Mouse (Mus musculus) midbrain, postnatal 0 days (tissue): ENCODE data around the gene Map3k3. TPM values are rescaled to one million over a fixed set of nuclear protein-coding genes. Genes with fewer than 3 reads are reported as not detected.

Source experiments
- ATAC-seq: fragments of 200-750 bp; cut with Nextera tagmentation; 2 replicates; pipeline ENCODE4 v1.8.0; 2017; ENCODE audit warnings: moderate number of reproducible peaks, mild to moderate bottlenecking, moderate TSS enrichment, moderate library complexity; ENCODE audit not compliant: low FRiP score
- DNase-seq: peaks from one replicate; pipeline ENCODE4 v3.0.0-alpha.2; 2015; ENCODE audit warnings: low spot score
- H3K27ac ChIP-seq: fragments of 300-500 bp; sonication (generic); 2 replicates; pipeline ENCODE4 v1.5.1; 2014; ENCODE audit warnings: low read depth, mild to moderate bottlenecking, low read length, mixed read lengths
- H3K27me3 ChIP-seq: fragments of 300-500 bp; sonication (generic); 2 replicates; pipeline ENCODE4 v1.6.1; 2014; ENCODE audit warnings: low read length, control low read depth, mixed read lengths; ENCODE audit not compliant: insufficient read depth
- H3K36me3 ChIP-seq: fragments of 300-500 bp; sonication (generic); 2 replicates; pipeline ENCODE4 v1.6.1; 2014; ENCODE audit warnings: low read length, control low read depth, mixed read lengths; ENCODE audit not compliant: insufficient read depth
- H3K4me1 ChIP-seq: fragments of 300-500 bp; sonication (generic); 2 replicates; pipeline ENCODE4 v1.6.1; 2014; ENCODE audit warnings: mild to moderate bottlenecking, control low read depth, antibody characterized with exemption, low read length, mixed read lengths; ENCODE audit not compliant: insufficient read depth
- H3K4me2 ChIP-seq: fragments of 300-500 bp; sonication (generic); 2 replicates; pipeline ENCODE4 v1.6.1; 2014; ENCODE audit warnings: low read depth, mild to moderate bottlenecking, low read length, mixed read lengths; ENCODE audit not compliant: poor library complexity, severe bottlenecking
- H3K4me3 ChIP-seq: fragments of 300-500 bp; sonication (generic); 2 replicates; pipeline ENCODE4 v1.5.1; 2014; ENCODE audit warnings: low read depth, mild to moderate bottlenecking, low read length, moderate library complexity
- H3K9ac ChIP-seq: fragments of 300-500 bp; sonication (generic); replicated peaks from 2 replicates; pipeline ENCODE4 v1.6.1; 2014; ENCODE audit warnings: mild to moderate bottlenecking, low read length, moderate library complexity, mixed read lengths; ENCODE audit not compliant: poor library complexity, severe bottlenecking
- H3K9me3 ChIP-seq: fragments of 300-500 bp; sonication (generic); 2 replicates; pipeline ENCODE4 v1.6.1; 2016; ENCODE audit warnings: low read length, control low read depth
- CTCF ChIP-seq: IDR thresholded peaks from 2 replicates; pipeline ENCODE4 v1.5.1; 2016; ENCODE audit warnings: antibody characterized with exemption, mild to moderate bottlenecking
- WGBS: fragments of 180-500 bp; shearing (Covaris S2); extraction: QIAGEN DNeasy Blood & Tissue Kit; methylation state at CpG from one replicate; pipeline ENCODE4 v1.1.7; 2014; 5-methylcytosine and 5-hydroxymethylcytosine counted together
- polyA plus RNA-seq: library from polyadenylated mRNA; unstranded; fragments of >200 nt; fragmentation: Nextera tagmentation; extraction: Ambion mirVana; gene quantifications from 2 replicates; pipeline ENCODE4 v1.2.1, GENCODE M21; 2015
- total RNA-seq: library from RNA; depleted of rRNA; stranded (reverse); fragments of >200 nt; gene quantifications from 2 replicates; pipeline ENCODE4 v1.2.3, GENCODE M21; 2014

Map3k3 gene
- total and polyA plus RNA-seq, 2 experiments from 2014 or later: 9.2 to 26.4 TPM

DNA sequence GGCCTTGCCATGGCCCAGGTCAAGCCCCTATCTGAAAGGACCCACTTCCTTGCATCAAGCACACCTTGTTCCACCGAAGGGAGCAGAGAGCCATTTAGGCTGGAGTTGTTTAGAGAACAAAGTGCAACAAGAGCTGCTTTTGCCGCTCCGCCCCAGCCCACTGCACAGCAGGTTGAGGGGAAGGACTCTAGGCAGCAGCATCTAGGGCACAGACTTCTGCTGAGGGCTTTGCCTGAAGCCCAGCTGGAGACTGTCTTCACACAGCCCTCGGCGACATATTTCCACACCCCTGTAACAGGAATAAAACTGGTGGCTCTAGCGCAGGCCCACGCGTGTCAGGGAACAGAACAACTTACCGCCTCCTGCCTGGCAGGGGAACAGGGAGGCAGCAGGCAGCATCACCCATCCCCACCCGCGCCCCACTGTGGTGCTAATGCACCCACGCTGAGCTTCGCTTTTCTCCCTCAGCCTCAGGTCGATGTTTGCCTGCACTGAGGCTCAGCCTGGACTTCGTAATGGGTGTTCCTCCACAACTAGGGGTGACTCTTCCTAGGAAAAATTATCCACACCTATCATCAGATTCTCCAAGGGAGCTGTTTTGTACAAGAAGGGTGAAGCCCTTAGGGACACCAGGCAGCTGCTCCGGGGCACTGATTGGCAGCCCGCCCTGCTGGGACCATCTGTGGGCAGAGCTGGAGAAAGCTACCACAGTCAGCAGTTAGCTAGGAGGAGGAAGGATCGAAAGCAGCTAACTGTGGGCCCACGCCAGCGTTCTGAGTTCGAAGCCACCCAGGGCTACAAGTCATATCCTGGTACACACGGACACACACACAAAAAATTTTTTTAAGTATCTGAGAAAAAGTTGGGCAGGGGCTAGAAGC lies 76.7 kb downstream of the Map3k3 start, which contains the start of the genes Gm10840 and Limd2:
Gm10840 (plus strand) TSS at position 10 of the 881 bp plus-strand sequence.
Limd2 (minus strand) TSS at position 20 of the 881 bp plus-strand sequence.
- H3K36me3 ChIP-seq: peaks cover 18% of the 10 kb centered on the region
- ATAC-seq (0 out of 2 replicates have a peak, but pooled peaks have one; percentile 19), DNase-seq (peak; percentile 43)
- peak within 1 kb of the TSS; percentile 88 for H3K9ac ChIP-seq
- no peaks in the 10 kb centered on the region for H3K27me3 ChIP-seq
- TF ChIP-seq CTCF: 0 out of 2 replicates have a peak, but pooled peaks have one; percentile 12
- whole genome bisulfite sequencing: 23% methylated on average over 22 of the region's 22 CpGs
- H3K27ac ChIP-seq: peak within 1 kb of the TSS; percentile 97
- H3K4me3 ChIP-seq: peak within 1 kb of the TSS; percentile 75
- H3K9me3 ChIP-seq: no peaks in the 10 kb centered on the region
- H3K4me1 ChIP-seq: peaks cover 14% of the 10 kb centered on the region; the same call in 1 of the 2 replicates
- H3K4me2 ChIP-seq: peak within 1 kb of the TSS; percentile 92

GRCm38 (mm10) chr11:106162237-106162636 lies 77.8 kb downstream of the Map3k3 start:
- Histone ChIP-seq H3K4me2 (no peak overlapping the region), H3K36me3 (peaks cover 23% of the 10 kb centered on the region), H3K9me3 (no peaks in the 10 kb centered on the region), H3K4me3 (no peak overlapping the region), H3K9ac (no peak overlapping the region), H3K4me1 (peaks cover 14% of the 10 kb centered on the region; the same call in 1 of the 2 replicates), H3K27me3 (no peaks in the 10 kb centered on the region), H3K27ac (no peak overlapping the region)
- 94% methylated on average over 2 of the region's 2 CpGs for WGBS
- TF ChIP-seq CTCF: no peak
- ATAC-seq (no peak), DNase-seq (no peak)

DNA sequence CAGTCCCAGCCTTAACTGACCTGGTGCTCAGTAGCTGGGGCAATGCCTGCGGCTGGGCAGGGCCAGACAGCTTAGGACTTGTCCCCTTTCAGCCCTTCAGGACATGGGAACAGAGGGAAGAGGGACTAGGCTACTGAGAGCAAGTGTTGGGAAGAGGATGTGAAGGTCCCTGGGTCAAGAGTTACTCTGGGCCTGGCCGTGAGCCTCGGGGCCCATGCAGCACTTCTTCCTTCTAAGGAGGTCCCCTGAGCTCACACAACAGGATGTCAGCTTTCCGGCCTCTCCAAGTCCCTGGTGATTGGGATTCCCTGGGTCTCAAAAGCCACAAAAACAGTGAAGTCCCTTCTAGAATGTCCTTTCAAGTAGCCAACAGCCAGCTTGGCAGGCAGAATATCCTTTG lies 79.1 kb downstream of the Map3k3 start:
- no peak for DNase-seq
- no peak for ATAC-seq
- 0 out of 2 replicates have a peak, but pooled peaks cover 10% of the 10 kb centered on the region for H3K4me1 ChIP-seq
- no peak overlapping the region for H3K4me3 ChIP-seq
- H3K9me3 ChIP-seq: no peaks in the 10 kb centered on the region
- WGBS: 86% methylated on average over 4 of the region's 4 CpGs
- no peak overlapping the region for H3K9ac ChIP-seq
- TF ChIP-seq CTCF: no peak
- no peak overlapping the region for H3K27ac ChIP-seq
- no peak overlapping the region for H3K4me2 ChIP-seq
- H3K27me3 ChIP-seq: no peaks in the 10 kb centered on the region
- peaks cover 33% of the 10 kb centered on the region for H3K36me3 ChIP-seq

- Histone ChIP-seq H3K9me3 (no peaks in the 10 kb centered on the region), H3K27ac (no peak overlapping the region), H3K36me3 (peaks cover 36% of the 10 kb centered on the region), H3K9ac (no peak overlapping the region), H3K27me3 (no peaks in the 10 kb centered on the region), H3K4me1 (0 out of 2 replicates have a peak, but pooled peaks cover 5% of the 10 kb centered on the region), H3K4me3 (no peak overlapping the region), H3K4me2 (no peak overlapping the region)
- DNase-seq (no peak), ATAC-seq (no peak)
- WGBS: 92% methylated on average over 16 of the region's 16 CpGs
- no peak for TF ChIP-seq CTCF
Observed at GRCm38 (mm10) chr11:106164601-106165180, 80.3 kb downstream of the Map3k3 start.

- Histone ChIP-seq H3K36me3 (peaks cover 36% of the 10 kb centered on the region), H3K4me3 (no peak overlapping the region), H3K27me3 (no peaks in the 10 kb centered on the region), H3K27ac (no peak overlapping the region), H3K4me1 (no peaks in the 10 kb centered on the region), H3K4me2 (no peak overlapping the region), H3K9ac (no peak overlapping the region), H3K9me3 (no peaks in the 10 kb centered on the region)
- no peak for DNase-seq
- no peak for TF ChIP-seq CTCF
- ATAC-seq: no peak
- 84% methylated on average over 5 of the region's 5 CpGs for WGBS
Observed at GRCm38 (mm10) chr11:106167435-106167834, 83.0 kb downstream of the Map3k3 start.
